Mouse (Mus musculus): ENCODE data around the gene Napb. TPM values are rescaled to one million over a fixed set of nuclear protein-coding genes. Genes with fewer than 3 reads are reported as not detected.

The Napb gene
- total and polyA plus RNA-seq, 3 experiments: not detected

DNA sequence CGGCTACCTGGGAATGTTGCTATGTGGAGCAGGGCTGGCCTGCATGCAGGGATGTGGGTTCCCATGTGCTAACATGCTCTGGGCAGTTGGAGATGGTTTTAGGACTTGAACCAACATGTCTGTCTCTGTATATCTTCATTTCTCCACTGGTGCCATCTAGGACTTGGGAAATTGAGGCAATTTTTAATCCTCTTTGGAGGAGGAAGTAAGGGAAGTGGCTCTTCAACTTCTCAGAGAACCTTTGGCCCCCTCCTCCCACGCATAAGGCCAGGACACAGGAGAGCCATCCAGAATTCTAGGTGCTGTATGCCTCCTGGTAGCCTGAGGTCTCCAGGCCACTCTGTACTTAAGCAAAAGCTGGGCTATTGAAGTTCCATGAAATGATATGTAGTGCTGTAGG is 47.3 kb downstream of the Napb start:
- no peak overlapping the region for H3K9ac ChIP-seq (ENCODE audit: control insufficient read depth, low read depth, low read length, poor library complexity, severe bottlenecking)
- H3K27ac ChIP-seq (ENCODE audit: control insufficient read depth, low read depth, low read length): no peak overlapping the region
- H3K4me3 ChIP-seq (ENCODE audit: control insufficient read depth in 1 of 2, insufficient read depth in 1 of 2, low read depth in 2 of 2, low read length in 2 of 2): no peak overlapping the region
- no peak for DNase-seq (ENCODE audit: low read depth, low spot score)
- H3K4me1 ChIP-seq (ENCODE audit: control insufficient read depth in 1 of 2, insufficient read depth in 2 of 2, low read length in 2 of 2): peaks cover 6 to 10% of the 10 kb centered on the region in 2 experiments
- no peaks in the 10 kb centered on the region for H3K9me3 ChIP-seq (replicated peaks; ENCODE audit: insufficient read depth, low read length)
- peaks cover 2 to 5% of the 10 kb centered on the region in 2 experiments for H3K36me3 ChIP-seq (ENCODE audit: control insufficient read depth in 1 of 2, insufficient read depth in 2 of 2, low read length in 2 of 2)
- no peaks in the 10 kb centered on the region for H3K27me3 ChIP-seq (ENCODE audit: control insufficient read depth in 1 of 2, insufficient read depth in 2 of 2, low read length in 2 of 2)
- TF ChIP-seq GATA1 (IDR thresholded peaks at IDR 0.05; ENCODE audit: low read depth, low read length): no peak
- TF ChIP-seq EP300 (IDR thresholded peaks at IDR 0.05; ENCODE audit: low read depth in 1 of 2, low read length in 2 of 2): no peak
- no peak for TF ChIP-seq MYC (IDR thresholded peaks at IDR 0.05; ENCODE audit: low read depth, low read length)
- TF ChIP-seq TCF12 (IDR thresholded peaks at IDR 0.05; ENCODE audit: low read depth, low read length): no peak
- H3K79me2 ChIP-seq (ENCODE audit: control insufficient read depth, insufficient read depth, low read length, poor library complexity): peaks cover 7% of the 10 kb centered on the region

DNA sequence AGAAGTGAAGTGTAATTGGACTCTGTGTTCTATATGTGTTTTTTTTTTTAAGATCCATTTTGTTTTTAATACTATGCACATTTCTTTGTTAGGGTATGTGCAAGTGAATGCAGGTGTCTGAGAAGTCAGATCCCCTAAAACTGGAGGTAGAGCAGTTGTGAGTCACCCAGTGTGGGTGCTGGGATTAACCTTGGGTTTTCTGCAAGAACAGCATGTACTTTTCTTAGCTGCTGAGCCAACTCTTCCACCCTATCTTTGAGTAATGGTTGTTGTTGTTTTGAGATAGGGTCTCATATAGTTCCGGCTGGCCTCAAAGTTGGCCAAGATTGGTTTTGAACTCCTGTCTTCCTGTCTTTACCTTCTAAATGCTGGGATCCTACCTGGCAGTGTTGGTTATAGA is 49.2 kb downstream of the Napb start:
- TF ChIP-seq HCFC1 (IDR thresholded peaks at IDR 0.05; ENCODE audit: low read depth, low read length) (no peak), TCF12 (IDR thresholded peaks at IDR 0.05; ENCODE audit: low read depth, low read length) (no peak), E2F4 (IDR thresholded peaks at IDR 0.05; ENCODE audit: borderline replicate concordance, low read depth, low read length) (no peak), USF1 (IDR thresholded peaks at IDR 0.05; ENCODE audit: low read depth, low read length) (no peak), CHD1 (IDR thresholded peaks at IDR 0.05; ENCODE audit: low read depth, low read length) (no peak), GABPA (IDR thresholded peaks at IDR 0.05; ENCODE audit: low read depth, low read length) (no peak)
- no peaks in the 10 kb centered on the region for H3K27me3 ChIP-seq (ENCODE audit: control insufficient read depth in 1 of 2, insufficient read depth in 2 of 2, low read length in 2 of 2)
- peaks cover 9 to 10% of the 10 kb centered on the region in 2 experiments for H3K4me1 ChIP-seq (ENCODE audit: control insufficient read depth in 1 of 2, insufficient read depth in 2 of 2, low read length in 2 of 2)
- no peak for DNase-seq (ENCODE audit: low read depth, low spot score)
- no peak overlapping the region for H3K4me3 ChIP-seq (ENCODE audit: control insufficient read depth in 1 of 2, insufficient read depth in 1 of 2, low read depth in 2 of 2, low read length in 2 of 2)
- H3K79me2 ChIP-seq (ENCODE audit: control insufficient read depth, insufficient read depth, low read length, poor library complexity): peaks cover 7% of the 10 kb centered on the region
- H3K27ac ChIP-seq (ENCODE audit: control insufficient read depth, low read depth, low read length): no peak overlapping the region
- H3K9me3 ChIP-seq (replicated peaks; ENCODE audit: insufficient read depth, low read length): no peaks in the 10 kb centered on the region
- H3K9ac ChIP-seq (ENCODE audit: control insufficient read depth, low read depth, low read length, poor library complexity, severe bottlenecking): no peak overlapping the region
- peaks cover 2 to 11% of the 10 kb centered on the region in 2 experiments; a peak in 3 of 4 replicates for H3K36me3 ChIP-seq (ENCODE audit: control insufficient read depth in 1 of 2, insufficient read depth in 2 of 2, low read length in 2 of 2)

DNA sequence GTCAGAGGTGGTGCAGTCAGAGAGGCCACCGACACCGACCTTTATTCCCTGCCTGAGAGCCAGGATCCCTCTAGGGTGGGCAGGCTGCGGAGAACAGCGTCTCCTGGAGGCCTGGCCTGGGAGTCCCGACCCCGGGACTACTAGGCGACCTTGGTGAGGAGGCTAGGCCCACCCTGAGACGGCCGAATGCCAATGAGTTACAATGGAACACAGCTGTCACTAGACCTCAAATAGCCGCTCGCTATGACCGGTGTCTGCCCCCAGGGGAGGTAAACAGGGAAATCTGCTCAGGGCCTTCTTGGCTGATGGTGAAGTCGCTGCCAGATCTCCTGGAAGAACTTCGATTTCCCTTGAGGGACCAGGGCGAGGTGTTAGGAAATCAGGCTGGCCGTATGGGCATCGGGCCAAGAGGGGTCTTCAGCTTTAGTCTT is 50.8 kb downstream of the Napb start:
- H3K36me3 ChIP-seq (ENCODE audit: control insufficient read depth in 1 of 2, insufficient read depth in 2 of 2, low read length in 2 of 2): peaks cover 4 to 11% of the 10 kb centered on the region in 2 experiments
- H3K27ac ChIP-seq (ENCODE audit: control insufficient read depth, low read depth, low read length): peak overlapping the region; percentile 21; the same call in 1 of the 2 replicates
- peaks cover 9 to 10% of the 10 kb centered on the region in 2 experiments for H3K4me1 ChIP-seq (ENCODE audit: control insufficient read depth in 1 of 2, insufficient read depth in 2 of 2, low read length in 2 of 2)

More for the DNA sequence above, 50.8 kb downstream of the Napb start:
- Histone ChIP-seq H3K9me3 (replicated peaks; ENCODE audit: insufficient read depth, low read length) (no peaks in the 10 kb centered on the region), H3K27me3 (ENCODE audit: control insufficient read depth in 1 of 2, insufficient read depth in 2 of 2, low read length in 2 of 2) (no peaks in the 10 kb centered on the region), H3K79me2 (ENCODE audit: control insufficient read depth, insufficient read depth, low read length, poor library complexity) (peaks cover 7% of the 10 kb centered on the region), H3K9ac (ENCODE audit: control insufficient read depth, low read depth, low read length, poor library complexity, severe bottlenecking) (peak overlapping the region; percentile 90), H3K4me3 (ENCODE audit: control insufficient read depth in 1 of 2, insufficient read depth in 1 of 2, low read depth in 2 of 2, low read length in 2 of 2) (peak overlapping the region; percentile 95)
- TF ChIP-seq CTCF (IDR thresholded peaks at IDR 0.05 in 2 of 3, conservative IDR thresholded peaks at IDR 0.05 in 1 of 3; ENCODE audit: control insufficient read depth in 1 of 3, insufficient read depth in 1 of 3, low read depth in 2 of 3, low read length in 3 of 3, poor library complexity in 1 of 3, severe bottlenecking in 1 of 3): peak; percentile 31 to 49 (median 45); a peak in 5 of 6 replicates
- TF ChIP-seq CHD2 (IDR thresholded peaks at IDR 0.05; ENCODE audit: low read length): no peak
- no peak for TF ChIP-seq ZC3H11A (IDR thresholded peaks at IDR 0.05; ENCODE audit: low read depth, low read length)
- DNase-seq (ENCODE audit: low read depth, low spot score): peak; percentile 57
